Mouse (Mus musculus): ENCODE data around the gene Mypn. TPM values are rescaled to one million over a fixed set of nuclear protein-coding genes. Genes with fewer than 3 reads are reported as not detected.

The Mypn gene
- polyA plus RNA-seq, 1 experiment: 7.9 TPM

- no peak overlapping the region for H3K4me3 ChIP-seq
- TF ChIP-seq USF1 (IDR thresholded peaks at IDR 0.05; ENCODE audit: low read depth) (no peak), MAX (IDR thresholded peaks at IDR 0.05; ENCODE audit: low read depth) (no peak)
- no peaks in the 10 kb centered on the region for H3K36me3 ChIP-seq (ENCODE audit: control insufficient read depth, insufficient read depth)
- no peaks in the 10 kb centered on the region for H3K27me3 ChIP-seq (ENCODE audit: control insufficient read depth, insufficient read depth, insufficient read length)
- no peak overlapping the region for H3ac ChIP-seq (ENCODE audit: control insufficient read depth, insufficient read length)
- H3K4me2 ChIP-seq (ENCODE audit: low read depth): no peak overlapping the region
- H3K79me2 ChIP-seq (ENCODE audit: control insufficient read depth, insufficient read depth): no peaks in the 10 kb centered on the region
These were observed 43.1 kb downstream of the Mypn start for GRCm38 (mm10) chr10:63160671-63161070.

DNA sequence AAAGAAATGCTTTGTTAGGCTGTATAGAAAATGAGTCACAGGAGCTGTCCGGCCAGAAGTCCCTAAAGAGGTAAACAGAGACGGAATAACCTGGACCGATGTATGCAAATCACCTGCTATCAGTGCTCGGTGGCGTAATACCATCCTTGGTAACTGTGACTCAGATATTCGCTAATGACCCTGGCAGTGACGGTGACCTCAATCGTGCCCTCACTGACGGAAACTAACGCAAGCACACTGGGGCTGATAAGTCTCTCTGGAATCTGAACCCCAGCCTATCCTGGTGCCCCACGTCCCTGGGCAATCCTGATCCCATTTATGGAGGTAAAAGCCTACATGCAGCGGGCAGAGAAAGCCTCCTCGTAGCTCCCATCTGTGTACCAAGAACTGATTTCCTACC is 45.6 kb downstream of the Mypn start:
- Histone ChIP-seq H3K4me2 (ENCODE audit: low read depth) (no peak overlapping the region), H3K79me2 (ENCODE audit: control insufficient read depth, insufficient read depth) (no peaks in the 10 kb centered on the region), H3K27me3 (ENCODE audit: control insufficient read depth, insufficient read depth, insufficient read length) (no peaks in the 10 kb centered on the region), H3ac (ENCODE audit: control insufficient read depth, insufficient read length) (no peak overlapping the region), H3K36me3 (ENCODE audit: control insufficient read depth, insufficient read depth) (no peaks in the 10 kb centered on the region), H3K4me3 (no peak overlapping the region)
- TF ChIP-seq E2F4 (IDR thresholded peaks at IDR 0.05; ENCODE audit: insufficient read depth): no peak
- TF ChIP-seq TCF12 (IDR thresholded peaks at IDR 0.05; ENCODE audit: insufficient read depth, poor library complexity, severe bottlenecking): no peak
- no peak for TF ChIP-seq SRF (IDR thresholded peaks at IDR 0.05; ENCODE audit: control insufficient read depth, insufficient read length, low read depth)
- TF ChIP-seq REST (IDR thresholded peaks at IDR 0.05; ENCODE audit: insufficient read depth, insufficient read length): no peak
- TF ChIP-seq MAX (IDR thresholded peaks at IDR 0.05; ENCODE audit: low read depth): no peak
- TF ChIP-seq POLR2A (IDR thresholded peaks at IDR 0.05; ENCODE audit: insufficient read length, low read depth): no peak
- no peak for TF ChIP-seq TCF3 (IDR thresholded peaks at IDR 0.05; ENCODE audit: insufficient read length, low read depth)
- no peak for TF ChIP-seq MYOG (IDR thresholded peaks at IDR 0.05; ENCODE audit: control insufficient read depth in 1 of 3, insufficient read depth in 1 of 3, insufficient read length in 2 of 3, low read depth in 2 of 3)
- no peak for TF ChIP-seq USF1 (IDR thresholded peaks at IDR 0.05; ENCODE audit: low read depth)
- TF ChIP-seq POLR2AphosphoS2 (IDR thresholded peaks at IDR 0.05; ENCODE audit: insufficient read length, low read depth): no peak
- TF ChIP-seq MYOD1 (IDR thresholded peaks at IDR 0.05; ENCODE audit: control insufficient read depth in 1 of 3, insufficient read length in 2 of 3, low read depth in 2 of 3): no peak
- TF ChIP-seq CEBPB (IDR thresholded peaks at IDR 0.05; ENCODE audit: insufficient read depth, poor library complexity, severe bottlenecking): no peak

DNA sequence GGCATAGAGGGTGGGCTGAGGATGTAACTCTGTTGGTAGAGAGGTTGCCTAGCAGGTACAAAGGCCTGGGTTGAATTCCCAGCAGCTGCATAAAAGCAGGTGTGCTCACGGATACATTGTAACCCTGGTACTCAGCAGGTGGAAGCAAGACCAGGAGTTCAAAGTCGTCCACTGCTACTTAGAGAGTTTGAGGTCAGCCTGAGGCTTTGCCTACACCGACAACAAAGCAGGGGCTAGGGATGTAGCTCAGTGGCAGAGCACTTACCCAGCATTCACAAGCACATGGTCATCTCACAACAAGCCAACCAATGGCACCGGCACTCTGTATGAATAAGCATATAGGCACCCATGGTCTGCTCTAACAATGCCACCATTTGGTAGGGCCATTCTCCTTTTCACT is 46.3 kb downstream of the Mypn start:
- no peaks in the 10 kb centered on the region for H3K36me3 ChIP-seq (ENCODE audit: control insufficient read depth, insufficient read depth)
- H3ac ChIP-seq (ENCODE audit: control insufficient read depth, insufficient read length): no peak overlapping the region
- no peaks in the 10 kb centered on the region for H3K27me3 ChIP-seq (ENCODE audit: control insufficient read depth, insufficient read depth, insufficient read length)
- H3K79me2 ChIP-seq (ENCODE audit: control insufficient read depth, insufficient read depth): no peaks in the 10 kb centered on the region
- TF ChIP-seq TCF3 (IDR thresholded peaks at IDR 0.05; ENCODE audit: insufficient read length, low read depth) (no peak), MAX (IDR thresholded peaks at IDR 0.05; ENCODE audit: low read depth) (no peak), POLR2AphosphoS2 (IDR thresholded peaks at IDR 0.05; ENCODE audit: insufficient read length, low read depth) (no peak), TCF12 (IDR thresholded peaks at IDR 0.05; ENCODE audit: insufficient read depth, poor library complexity, severe bottlenecking) (no peak), POLR2A (IDR thresholded peaks at IDR 0.05; ENCODE audit: insufficient read length, low read depth) (no peak), E2F4 (IDR thresholded peaks at IDR 0.05; ENCODE audit: insufficient read depth) (no peak), SRF (IDR thresholded peaks at IDR 0.05; ENCODE audit: control insufficient read depth, insufficient read length, low read depth) (no peak), MYOG (IDR thresholded peaks at IDR 0.05; ENCODE audit: control insufficient read depth in 1 of 3, insufficient read depth in 1 of 3, insufficient read length in 2 of 3, low read depth in 2 of 3) (no peak), CEBPB (IDR thresholded peaks at IDR 0.05; ENCODE audit: insufficient read depth, poor library complexity, severe bottlenecking) (no peak), MYOD1 (IDR thresholded peaks at IDR 0.05; ENCODE audit: control insufficient read depth in 1 of 3, insufficient read length in 2 of 3, low read depth in 2 of 3) (no peak), REST (IDR thresholded peaks at IDR 0.05; ENCODE audit: insufficient read depth, insufficient read length) (no peak), USF1 (IDR thresholded peaks at IDR 0.05; ENCODE audit: low read depth) (no peak)
- no peak overlapping the region for H3K4me3 ChIP-seq
- peak overlapping the region; percentile 51 for H3K4me2 ChIP-seq (ENCODE audit: low read depth)

- Histone ChIP-seq H3K36me3 (ENCODE audit: control insufficient read depth, insufficient read depth) (no peaks in the 10 kb centered on the region), H3K27me3 (ENCODE audit: control insufficient read depth, insufficient read depth, insufficient read length) (no peaks in the 10 kb centered on the region), H3ac (ENCODE audit: control insufficient read depth, insufficient read length) (no peak overlapping the region), H3K4me2 (ENCODE audit: low read depth) (peak overlapping the region; percentile 51), H3K79me2 (ENCODE audit: control insufficient read depth, insufficient read depth) (no peaks in the 10 kb centered on the region), H3K4me3 (no peak overlapping the region)
- TF ChIP-seq MYOG (IDR thresholded peaks at IDR 0.05; ENCODE audit: control insufficient read depth in 1 of 3, insufficient read depth in 1 of 3, insufficient read length in 2 of 3, low read depth in 2 of 3) (peak; percentile 19 to 89 (median 66)), USF1 (IDR thresholded peaks at IDR 0.05; ENCODE audit: low read depth) (no peak), POLR2A (IDR thresholded peaks at IDR 0.05; ENCODE audit: insufficient read length, low read depth) (no peak), MYOD1 (IDR thresholded peaks at IDR 0.05; ENCODE audit: control insufficient read depth in 1 of 3, insufficient read length in 2 of 3, low read depth in 2 of 3) (peak; percentile 40 to 92 (median 68)), CEBPB (IDR thresholded peaks at IDR 0.05; ENCODE audit: insufficient read depth, poor library complexity, severe bottlenecking) (no peak), TCF3 (IDR thresholded peaks at IDR 0.05; ENCODE audit: insufficient read length, low read depth) (no peak), E2F4 (IDR thresholded peaks at IDR 0.05; ENCODE audit: insufficient read depth) (no peak), SRF (IDR thresholded peaks at IDR 0.05; ENCODE audit: control insufficient read depth, insufficient read length, low read depth) (no peak), POLR2AphosphoS2 (IDR thresholded peaks at IDR 0.05; ENCODE audit: insufficient read length, low read depth) (no peak), MAX (IDR thresholded peaks at IDR 0.05; ENCODE audit: low read depth) (no peak), TCF12 (IDR thresholded peaks at IDR 0.05; ENCODE audit: insufficient read depth, poor library complexity, severe bottlenecking) (peak; percentile 17), REST (IDR thresholded peaks at IDR 0.05; ENCODE audit: insufficient read depth, insufficient read length) (no peak)
These were observed 46.8 kb downstream of the Mypn start for GRCm38 (mm10) chr10:63156919-63157318.

GRCm38 (mm10) chr10:63156351-63156750 is 47.4 kb downstream of the Mypn start:
- Histone ChIP-seq H3K4me3 (no peak overlapping the region), H3K4me2 (ENCODE audit: low read depth) (no peak overlapping the region), H3ac (ENCODE audit: control insufficient read depth, insufficient read length) (no peak overlapping the region), H3K27me3 (ENCODE audit: control insufficient read depth, insufficient read depth, insufficient read length) (no peaks in the 10 kb centered on the region), H3K79me2 (ENCODE audit: control insufficient read depth, insufficient read depth) (no peaks in the 10 kb centered on the region), H3K36me3 (ENCODE audit: control insufficient read depth, insufficient read depth) (no peaks in the 10 kb centered on the region)
- TF ChIP-seq MAX (IDR thresholded peaks at IDR 0.05; ENCODE audit: low read depth) (no peak), TCF12 (IDR thresholded peaks at IDR 0.05; ENCODE audit: insufficient read depth, poor library complexity, severe bottlenecking) (no peak), USF1 (IDR thresholded peaks at IDR 0.05; ENCODE audit: low read depth) (no peak), POLR2A (IDR thresholded peaks at IDR 0.05; ENCODE audit: insufficient read length, low read depth) (no peak), MYOD1 (IDR thresholded peaks at IDR 0.05; ENCODE audit: control insufficient read depth in 1 of 3, insufficient read length in 2 of 3, low read depth in 2 of 3) (no peak), MYOG (IDR thresholded peaks at IDR 0.05; ENCODE audit: control insufficient read depth in 1 of 3, insufficient read depth in 1 of 3, insufficient read length in 2 of 3, low read depth in 2 of 3) (no peak), SRF (IDR thresholded peaks at IDR 0.05; ENCODE audit: control insufficient read depth, insufficient read length, low read depth) (no peak), POLR2AphosphoS2 (IDR thresholded peaks at IDR 0.05; ENCODE audit: insufficient read length, low read depth) (no peak), TCF3 (IDR thresholded peaks at IDR 0.05; ENCODE audit: insufficient read length, low read depth) (no peak), E2F4 (IDR thresholded peaks at IDR 0.05; ENCODE audit: insufficient read depth) (no peak), CEBPB (IDR thresholded peaks at IDR 0.05; ENCODE audit: insufficient read depth, poor library complexity, severe bottlenecking) (no peak), REST (IDR thresholded peaks at IDR 0.05; ENCODE audit: insufficient read depth, insufficient read length) (no peak)

Measured in myocyte (in vitro differentiated cells).